Mouse (Mus musculus) cortical plate, adult 2 months (tissue): ENCODE results near the gene Fam129c.

Experiments
- CTCF ChIP-seq: fragments of 200-500 bp; IDR thresholded peaks from 2 replicates; pipeline ENCODE4 v1.5.1; 2011; ENCODE audit warnings: mild to moderate bottlenecking, control low read depth, low read length; ENCODE audit not compliant: insufficient read depth; ENCODE audit errors: extremely low read depth
- POLR2A ChIP-seq: fragments of 200-500 bp; IDR thresholded peaks from 2 replicates; pipeline ENCODE4 v1.6.1; 2011; ENCODE audit warnings: mild to moderate bottlenecking, low read length, control low read depth; ENCODE audit not compliant: insufficient read depth; ENCODE audit errors: extremely low read depth

GRCm38 (mm10) chr8:71594324-71594722, 3.1 kb upstream of the Fam129c start:
- TF ChIP-seq CTCF (no peak), POLR2A (no peak)
